Mouse (Mus musculus) liver, adult (tissue): ENCODE measurements around the gene Olfr781.

Experiments
- GATA4 ChIP-seq: IDR thresholded peaks from 2 replicates; pipeline ENCODE4 v1.6.1; 2014; ENCODE audit warnings: mild to moderate bottlenecking, low read length; ENCODE audit not compliant: insufficient replicate concordance

Gene Olfr781

DNA sequence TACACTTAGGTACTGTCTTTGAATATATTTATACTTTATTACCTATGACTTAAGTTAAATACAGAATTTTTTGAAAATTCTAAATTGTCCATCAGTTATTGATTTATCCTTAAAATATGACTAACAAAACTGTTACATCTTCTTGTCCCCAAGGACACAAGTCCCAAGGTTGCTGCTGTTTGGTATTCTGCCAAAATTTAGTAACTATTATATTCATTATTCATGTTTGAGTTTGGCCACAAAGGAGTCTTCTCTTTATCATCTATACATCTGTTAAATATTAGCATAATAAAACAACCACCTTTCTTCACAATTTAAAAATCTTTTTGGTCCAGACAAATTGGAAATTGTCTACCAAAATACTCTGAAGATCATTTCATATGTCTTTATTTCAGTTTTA is at the start of gene Olfr781:
TSS of gene Olfr781 (plus strand) at position 301 of the 400 bp plus-strand sequence.
- no peak for TF ChIP-seq GATA4

DNA sequence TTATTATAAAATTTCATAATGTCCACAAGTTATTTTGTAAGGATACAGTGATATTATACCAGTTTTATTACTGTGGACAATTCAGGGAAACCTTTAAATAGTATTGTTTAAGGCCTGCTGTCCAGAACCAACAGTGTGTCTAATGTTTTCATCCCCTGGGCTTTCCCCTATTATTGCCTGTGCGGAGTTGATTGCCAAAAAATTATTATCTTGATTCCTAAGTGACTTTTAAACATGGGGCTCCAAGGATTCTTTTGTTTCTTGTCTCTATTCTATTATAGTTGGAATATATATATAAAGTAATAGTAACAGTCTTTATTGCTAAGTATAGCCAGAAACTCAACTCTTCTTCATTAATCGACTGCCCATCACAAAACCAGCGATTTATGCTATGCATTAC is 10.8 kb upstream of the Olfr781 start, which contains the start of gene Olfr780:
TSS of gene Olfr780 (plus strand) at position 301 of the 400 bp plus-strand sequence.
- TF ChIP-seq GATA4, result no peak

DNA sequence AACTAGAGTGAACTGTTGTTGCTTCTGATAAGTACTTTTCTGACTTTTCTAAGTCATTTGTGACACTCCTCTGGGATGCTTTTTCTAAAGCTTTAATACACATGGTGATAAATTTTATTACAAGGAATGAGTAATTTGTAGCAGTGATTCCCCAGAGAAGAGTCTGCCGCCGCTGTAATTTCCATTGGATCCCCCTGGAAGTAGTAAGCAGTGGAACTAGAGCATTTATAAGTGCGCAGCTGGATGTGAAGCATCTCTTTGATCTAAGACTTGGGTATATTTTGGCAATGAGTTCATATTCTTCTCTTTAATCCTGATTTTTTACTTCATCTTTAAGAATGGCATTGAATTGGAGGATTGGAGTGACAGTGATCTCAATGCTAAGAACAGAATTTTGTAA is 19.9 kb downstream of the Olfr781 start, which contains the start of gene Olfr782:
TSS of gene Olfr782 (plus strand) at position 301 of the 400 bp plus-strand sequence.
- no peak for TF ChIP-seq GATA4

DNA sequence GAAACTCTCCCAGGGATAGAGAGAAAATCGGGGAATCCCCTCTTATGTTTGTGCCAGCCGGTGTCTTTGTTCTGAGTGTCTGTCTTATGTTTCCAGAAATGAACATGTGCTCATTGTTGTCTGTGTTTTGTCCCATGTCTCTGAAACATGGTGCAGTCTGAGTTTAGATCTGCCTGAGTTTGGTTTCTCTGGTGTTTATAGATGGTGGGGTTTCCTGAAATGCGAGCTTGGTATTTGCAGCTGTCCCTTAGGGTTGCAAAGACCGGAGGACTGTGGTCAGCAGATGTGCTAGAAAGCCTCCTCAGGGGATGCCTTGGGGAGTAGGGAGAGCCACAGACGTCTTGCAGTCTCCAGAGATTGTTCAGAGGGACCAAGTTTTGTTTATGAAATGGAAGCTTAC is 28.7 kb downstream of the Olfr781 start:
- no peak for TF ChIP-seq GATA4
